Mouse (Mus musculus): Measurements from ENCODE around the gene Auts2.

- TF ChIP-seq POLR2A (IDR thresholded peaks at IDR 0.05; ENCODE audit: low read depth, low read length) (no peak), CTCF (conservative IDR thresholded peaks at IDR 0.05; ENCODE audit: insufficient read depth, insufficient read length, low read depth, low read length) (no peak)
Measured at GRCm38 (mm10) chr5:131642752-131643151, 900.4 kb downstream of the Auts2 start.

Data from kidney, adult 2 months (tissue).